Mouse (Mus musculus) colon, adult 2 months (tissue): Measurements from ENCODE around the gene Nmd3. TPM values are rescaled to one million over a fixed set of nuclear protein-coding genes. Genes with fewer than 3 reads are reported as not detected.

Experiments used
- polyA plus RNA-seq: library from polyadenylated mRNA; depleted of rRNA; stranded (reverse); fragments of >200 nt; gene quantifications from 2 replicates; pipeline ENCODE4 v1.2.3, GENCODE M21; 2012; rRNA removed

Nmd3 gene
- 37.7 and 38.5 TPM in 2 replicates for polyA plus RNA-seq

DNA sequence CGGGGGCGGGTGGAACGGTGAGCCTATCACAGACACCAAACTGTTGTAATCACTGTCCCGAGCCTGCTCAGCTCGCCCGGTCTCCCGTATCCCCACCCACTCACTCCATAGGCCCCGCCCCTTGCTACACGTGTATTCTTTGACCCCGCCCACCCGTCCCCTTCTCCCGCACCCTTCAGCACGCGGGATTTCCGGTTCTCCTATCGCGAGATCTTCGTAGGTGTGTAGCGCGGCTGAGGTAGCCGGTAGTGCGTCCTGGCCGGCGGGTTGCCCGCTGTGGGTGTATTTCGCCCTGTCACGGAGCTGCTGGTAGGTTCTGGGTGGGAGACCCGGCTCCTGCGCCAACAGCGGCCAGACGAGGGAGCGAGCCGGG, at the start of gene Nmd3:
TSS of gene Nmd3 (plus strand) at position 172 of the 373 bp plus-strand sequence.

Other genes with a start within 250 kb of the Nmd3 start
- 3.3 and 3.9 TPM in 2 replicates for gene B3galnt1, start 123.0 kb upstream of the Nmd3 start, polyA plus RNA-seq
- gene Sptssb, start 138.0 kb downstream of the Nmd3 start, polyA plus RNA-seq, result 39.1 and 72.0 TPM in 2 replicates